Mouse (Mus musculus): ENCODE measurements at regions not wholly inside any gene's neighbourhood (a gene's known extent, or its start where the extent isn't known, plus 50 kb on each side); places are given as distances from the start of the nearest gene placed in this dataset.

DNA sequence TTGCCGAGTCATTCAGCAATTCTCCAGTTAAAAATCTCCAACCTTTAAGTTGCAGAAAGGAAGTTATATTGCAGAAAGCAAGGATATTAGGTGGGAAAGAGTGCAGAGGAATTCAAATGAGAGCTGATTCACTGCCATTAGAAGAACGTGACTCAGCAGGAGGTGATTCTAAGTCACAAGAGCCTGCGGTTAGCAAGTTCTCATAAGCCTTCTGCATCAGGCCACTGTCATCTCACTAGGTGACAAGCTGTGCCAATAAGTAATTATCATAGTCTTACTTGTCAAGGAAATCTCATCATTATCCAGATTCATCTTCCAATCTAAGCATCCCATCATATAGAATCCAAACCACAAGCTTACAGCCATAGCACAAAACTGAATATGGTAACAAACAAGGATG, 552.7 kb upstream of the Gulo start:
- TF ChIP-seq CTCF (IDR thresholded peaks at IDR 0.05; ENCODE audit: borderline replicate concordance, extremely low read depth, insufficient read depth, insufficient read length) (no peak), POLR2A (IDR thresholded peaks at IDR 0.05; ENCODE audit: borderline replicate concordance, extremely low read depth, insufficient read depth, insufficient read length, poor library complexity, severe bottlenecking) (no peak)
